8 mouse cellular contexts compared by ENCODE assay signal in the genomic region with DNA sequence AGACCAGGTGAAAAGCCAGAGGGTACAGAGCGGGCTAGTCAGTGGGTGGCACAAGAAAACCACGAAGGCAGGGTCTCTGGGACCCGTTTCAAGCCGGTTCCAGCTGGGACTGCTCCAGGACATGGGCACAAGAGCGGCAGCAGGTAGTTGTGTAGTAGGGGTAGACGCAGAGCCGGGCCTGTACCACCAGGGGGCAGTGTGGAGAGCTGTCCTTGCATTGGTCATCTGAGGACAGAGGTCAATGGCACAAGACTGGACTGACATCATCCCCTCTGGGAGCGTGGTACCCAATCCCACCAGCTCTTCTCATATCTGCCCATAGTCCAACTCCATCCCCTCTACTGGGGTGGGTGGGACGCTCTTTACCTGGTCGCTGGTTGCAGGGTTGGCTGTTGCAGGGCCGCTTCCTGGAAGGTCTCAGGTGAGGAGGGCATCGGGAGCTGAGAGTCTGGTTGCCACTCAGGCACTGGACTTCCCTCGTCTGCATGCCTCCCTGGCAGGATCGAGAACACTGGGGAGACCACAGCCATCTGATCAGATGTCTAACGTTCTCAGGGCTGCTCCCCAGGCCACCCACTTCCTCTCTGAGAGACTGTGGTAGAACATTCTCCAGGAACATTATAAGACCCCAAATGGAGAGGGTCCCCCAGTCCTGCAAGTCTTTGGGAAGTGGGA. TPM values are rescaled to one million over a fixed set of nuclear protein-coding genes. Genes with fewer than 3 reads are reported as not detected.
A peak's percentile ranks its signal among the peaks of the same experiment; 100 is the strongest.
DNase-seq lines count a peak whose midpoint lies in the region; ATAC-seq and TF ChIP-seq lines count a peak whose summit lies in the region.

No protein-coding gene starts in this region.

- TF ChIP-seq POLR2A in thymus, adult 2 months (IDR thresholded peaks at IDR 0.05; ENCODE audit: control insufficient read depth, extremely low read depth, insufficient read depth, low read length, poor library complexity): no peak

- peak; percentile 92 for DNase-seq in adrenal gland, postnatal 14 days
- DNase-seq in intestine, embryonic 14.5 days (ENCODE audit: low spot score): peak; percentile 77
- peak; percentile 83 for DNase-seq in liver
- DNase-seq in neural tube, embryonic 11.5 days (ENCODE audit: low spot score): peak; percentile 61
- peak; percentile 66 for DNase-seq in thymus, adult 2 months

- no peaks in the 10 kb centered on the region for H3K9me3 ChIP-seq in forebrain, embryonic 13.5 days (replicated peaks)
- H3K9me3 ChIP-seq in forebrain, embryonic 15.5 days: no peaks in the 10 kb centered on the region
- no peaks in the 10 kb centered on the region for H3K9me3 ChIP-seq in intestine, embryonic 14.5 days (ENCODE audit: control insufficient read depth, low read length)
- no peaks in the 10 kb centered on the region for H3K9me3 ChIP-seq in neural tube, embryonic 11.5 days (ENCODE audit: control insufficient read depth, low read length)

- no peak overlapping the region for H3K9ac ChIP-seq in forebrain, embryonic 13.5 days
- no peak overlapping the region for H3K9ac ChIP-seq in forebrain, embryonic 15.5 days (replicated peaks)
- no peak overlapping the region for H3K9ac ChIP-seq in intestine, embryonic 14.5 days (ENCODE audit: low read length)
- no peak overlapping the region for H3K9ac ChIP-seq in neural tube, embryonic 11.5 days (ENCODE audit: low read length)

- H3K27ac ChIP-seq in forebrain, embryonic 13.5 days: no peak overlapping the region
- H3K27ac ChIP-seq in forebrain, embryonic 15.5 days (replicated peaks): no peak overlapping the region
- H3K27ac ChIP-seq in intestine, embryonic 14.5 days (ENCODE audit: low read depth): no peak overlapping the region
- H3K27ac ChIP-seq in neural tube, embryonic 11.5 days (ENCODE audit: low read depth, low read length): no peak overlapping the region
- H3K27ac ChIP-seq in thymus, adult 2 months (ENCODE audit: control insufficient read depth, insufficient read depth, low read length): no peak overlapping the region

- peaks cover 34% of the 10 kb centered on the region for H3K36me3 ChIP-seq in forebrain, embryonic 13.5 days (ENCODE audit: poor library complexity, severe bottlenecking)
- H3K36me3 ChIP-seq in forebrain, embryonic 15.5 days: 0 out of 2 replicates have a peak, but pooled peaks cover 4% of the 10 kb centered on the region
- no peaks in the 10 kb centered on the region for H3K36me3 ChIP-seq in intestine, embryonic 14.5 days (ENCODE audit: control insufficient read depth, insufficient read depth, low read length)
- H3K36me3 ChIP-seq in neural tube, embryonic 11.5 days (ENCODE audit: control insufficient read depth, insufficient read depth, low read length): no peaks in the 10 kb centered on the region
- no peaks in the 10 kb centered on the region for H3K36me3 ChIP-seq in thymus, adult 2 months (ENCODE audit: control insufficient read depth, insufficient read depth, low read length)

- peak; percentile 96 for TF ChIP-seq CTCF in thymus, adult 2 months (IDR thresholded peaks at IDR 0.05; ENCODE audit: borderline replicate concordance, control insufficient read depth, extremely low read depth, insufficient read depth, low read length, poor library complexity)

- ATAC-seq in forebrain, embryonic 13.5 days: peak; percentile 15; the same call in 1 of the 2 replicates
- ATAC-seq in forebrain, embryonic 15.5 days (replicated peaks): no peak
- ATAC-seq in erythroblast, adult 5-6 weeks (replicated peaks; ENCODE audit: low FRiP score, poor library complexity, severe bottlenecking): peak; percentile 25; the same call in 1 of the 2 replicates
- ATAC-seq in intestine, embryonic 14.5 days (replicated peaks; ENCODE audit: low FRiP score, low TSS enrichment, low read depth): no peak
- no peak for ATAC-seq in neural tube, embryonic 11.5 days (ENCODE audit: insufficient read depth, low FRiP score, low TSS enrichment)

- H3K27me3 ChIP-seq in forebrain, embryonic 13.5 days: no peaks in the 10 kb centered on the region
- no peaks in the 10 kb centered on the region for H3K27me3 ChIP-seq in forebrain, embryonic 15.5 days
- H3K27me3 ChIP-seq in intestine, embryonic 14.5 days (replicated peaks; ENCODE audit: control insufficient read depth, insufficient read depth, low read length): no peaks in the 10 kb centered on the region
- no peaks in the 10 kb centered on the region for H3K27me3 ChIP-seq in neural tube, embryonic 11.5 days (ENCODE audit: control insufficient read depth, insufficient read depth, low read length)
- no peaks in the 10 kb centered on the region for H3K27me3 ChIP-seq in thymus, adult 2 months (ENCODE audit: control insufficient read depth, insufficient read depth, low read length)

- peaks cover 15% of the 10 kb centered on the region; the same call in 1 of the 2 replicates for H3K4me1 ChIP-seq in forebrain, embryonic 13.5 days
- 0 out of 2 replicates have a peak, but pooled peaks cover 4% of the 10 kb centered on the region for H3K4me1 ChIP-seq in forebrain, embryonic 15.5 days
- H3K4me1 ChIP-seq in intestine, embryonic 14.5 days (replicated peaks; ENCODE audit: control insufficient read depth, insufficient read depth, low read length): peaks cover 47% of the 10 kb centered on the region
- peaks cover 13% of the 10 kb centered on the region for H3K4me1 ChIP-seq in neural tube, embryonic 11.5 days (ENCODE audit: control insufficient read depth, insufficient read depth, low read length)
- H3K4me1 ChIP-seq in thymus, adult 2 months (replicated peaks; ENCODE audit: control insufficient read depth, insufficient read depth, low read length): peaks cover 60% of the 10 kb centered on the region

- no peak overlapping the region for H3K4me3 ChIP-seq in forebrain, embryonic 13.5 days
- H3K4me3 ChIP-seq in forebrain, embryonic 15.5 days: no peak overlapping the region
- H3K4me3 ChIP-seq in intestine, embryonic 14.5 days (ENCODE audit: low read depth, low read length): no peak overlapping the region
- H3K4me3 ChIP-seq in neural tube, embryonic 11.5 days (ENCODE audit: low read depth, low read length): no peak overlapping the region
- H3K4me3 ChIP-seq in thymus, adult 2 months (ENCODE audit: control insufficient read depth, insufficient read depth, low read length): no peak overlapping the region

- no peak overlapping the region for H3K4me2 ChIP-seq in forebrain, embryonic 13.5 days
- H3K4me2 ChIP-seq in forebrain, embryonic 15.5 days (replicated peaks): no peak overlapping the region
- H3K4me2 ChIP-seq in intestine, embryonic 14.5 days (ENCODE audit: low read length): no peak overlapping the region
- no peak overlapping the region for H3K4me2 ChIP-seq in neural tube, embryonic 11.5 days (ENCODE audit: low read depth)

- WGBS in forebrain, embryonic 13.5 days: 66% methylated on average over 15 of the region's 15 CpGs
- WGBS in forebrain, embryonic 15.5 days: 54% methylated on average over 15 of the region's 15 CpGs
- WGBS in intestine, embryonic 14.5 days: 62% methylated on average over 15 of the region's 15 CpGs
- 63% methylated on average over 15 of the region's 15 CpGs for WGBS in neural tube, embryonic 11.5 days
- 57% methylated on average over 15 of the region's 15 CpGs for WGBS in thymus, adult 2 months

RNA-seq across cellular contexts. Expression of a gene that starts 10.8 kb away (rescaled TPM):
- polyA plus RNA-seq in forebrain, embryonic 13.5 days (2015; fragmentation: Nextera tagmentation; extraction: Ambion mirVana): 0.53 and 0.80 TPM in 2 replicates
- 0.45 and 0.56 TPM in 2 replicates for polyA plus RNA-seq in forebrain, embryonic 15.5 days (2015; fragmentation: Nextera tagmentation; extraction: Ambion mirVana)
- 6.6 and 8.4 TPM in 2 replicates for total RNA-seq in adrenal gland, postnatal 14 days (2021)
- total RNA-seq in erythroblast, adult 5-6 weeks (2015; ENCODE audit: low replicate concordance): not detected in 2 replicates
- not detected in 2 replicates for total RNA-seq in erythroblast, adult 5-6 weeks (2017; ENCODE audit: low replicate concordance)
- 1.2 and 2.6 TPM in 2 replicates for polyA plus RNA-seq in intestine, embryonic 14.5 days (2014; fragmentation: Nextera tagmentation; extraction: Ambion mirVana)
- polyA plus RNA-seq in neural tube, embryonic 11.5 days (2014; fragmentation: Nextera tagmentation; extraction: Ambion mirVana): 0.42 and 0.82 TPM in 2 replicates
- 3.1 and 4.1 TPM in 2 replicates for polyA plus RNA-seq in thymus, adult 2 months (2012; rRNA removed)

RNA-seq across cellular contexts. Expression of a gene that starts 18.3 kb away (rescaled TPM):
- 40.3 and 44.0 TPM in 2 replicates for polyA plus RNA-seq in forebrain, embryonic 13.5 days (2015; fragmentation: Nextera tagmentation; extraction: Ambion mirVana)
- polyA plus RNA-seq in forebrain, embryonic 15.5 days (2015; fragmentation: Nextera tagmentation; extraction: Ambion mirVana): 48.1 and 52.4 TPM in 2 replicates
- 151 and 187 TPM in 2 replicates for total RNA-seq in adrenal gland, postnatal 14 days (2021)
- total RNA-seq in erythroblast, adult 5-6 weeks (2015; ENCODE audit: low replicate concordance): 83.2 and 113 TPM in 2 replicates
- total RNA-seq in erythroblast, adult 5-6 weeks (2017; ENCODE audit: low replicate concordance): 70.6 and 76.3 TPM in 2 replicates
- polyA plus RNA-seq in intestine, embryonic 14.5 days (2014; fragmentation: Nextera tagmentation; extraction: Ambion mirVana): 49.8 and 57.5 TPM in 2 replicates
- 75.7 and 79.4 TPM in 2 replicates for polyA plus RNA-seq in neural tube, embryonic 11.5 days (2014; fragmentation: Nextera tagmentation; extraction: Ambion mirVana)
- polyA plus RNA-seq in thymus, adult 2 months (2012; rRNA removed): 145 and 198 TPM in 2 replicates

RNA-seq across cellular contexts. Expression of a gene that starts 52.1 kb away (rescaled TPM):
- polyA plus RNA-seq in forebrain, embryonic 13.5 days (2015; fragmentation: Nextera tagmentation; extraction: Ambion mirVana): 98.1 and 108 TPM in 2 replicates
- polyA plus RNA-seq in forebrain, embryonic 15.5 days (2015; fragmentation: Nextera tagmentation; extraction: Ambion mirVana): 112 and 121 TPM in 2 replicates
- total RNA-seq in adrenal gland, postnatal 14 days (2021): 72.6 and 74.5 TPM in 2 replicates
- 30.9 and 34.1 TPM in 2 replicates for total RNA-seq in erythroblast, adult 5-6 weeks (2015; ENCODE audit: low replicate concordance)
- 52.8 and 58.1 TPM in 2 replicates for total RNA-seq in erythroblast, adult 5-6 weeks (2017; ENCODE audit: low replicate concordance)
- polyA plus RNA-seq in intestine, embryonic 14.5 days (2014; fragmentation: Nextera tagmentation; extraction: Ambion mirVana): 71.8 and 75.6 TPM in 2 replicates
- 84.4 TPM in 2 replicates for polyA plus RNA-seq in neural tube, embryonic 11.5 days (2014; fragmentation: Nextera tagmentation; extraction: Ambion mirVana)
- 17.1 and 18.3 TPM in 2 replicates for polyA plus RNA-seq in thymus, adult 2 months (2012; rRNA removed)

Comparison
In these comparisons a context has a peak if more than half of its experiments do, and no peak if none do; other contexts are left out.
1. ATAC-seq: peak in forebrain, embryonic 13.5 days (single experiment) and erythroblast, adult 5-6 weeks (single experiment); none in forebrain, embryonic 15.5 days (single experiment), intestine, embryonic 14.5 days (single experiment) and neural tube, embryonic 11.5 days (single experiment).
2. Peak in every context shown above with its lines, with median percentiles within 50 percentile points of each other: DNase-seq.